Mouse (Mus musculus) lung, adult 10 weeks (tissue): ENCODE data around the gene Dcn. TPM values are rescaled to one million over a fixed set of nuclear protein-coding genes. Genes with fewer than 3 reads are reported as not detected.

Experiments
- polyA plus RNA-seq: library from polyadenylated mRNA; stranded (reverse); fragments of 350-450 nt; fragmentation: Illumina TruSeq; extraction: RNeasy Lipid Tissue Mini Kit (QIAGEN cat#74804); gene quantifications from one replicate; pipeline ENCODE4 v1.2.3, GENCODE M21; 2014; ENCODE audit warnings: low read depth, low replicate concordance; ENCODE audit not compliant: insufficient read depth

Gene Dcn
- polyA plus RNA-seq, result 227 TPM

DNA sequence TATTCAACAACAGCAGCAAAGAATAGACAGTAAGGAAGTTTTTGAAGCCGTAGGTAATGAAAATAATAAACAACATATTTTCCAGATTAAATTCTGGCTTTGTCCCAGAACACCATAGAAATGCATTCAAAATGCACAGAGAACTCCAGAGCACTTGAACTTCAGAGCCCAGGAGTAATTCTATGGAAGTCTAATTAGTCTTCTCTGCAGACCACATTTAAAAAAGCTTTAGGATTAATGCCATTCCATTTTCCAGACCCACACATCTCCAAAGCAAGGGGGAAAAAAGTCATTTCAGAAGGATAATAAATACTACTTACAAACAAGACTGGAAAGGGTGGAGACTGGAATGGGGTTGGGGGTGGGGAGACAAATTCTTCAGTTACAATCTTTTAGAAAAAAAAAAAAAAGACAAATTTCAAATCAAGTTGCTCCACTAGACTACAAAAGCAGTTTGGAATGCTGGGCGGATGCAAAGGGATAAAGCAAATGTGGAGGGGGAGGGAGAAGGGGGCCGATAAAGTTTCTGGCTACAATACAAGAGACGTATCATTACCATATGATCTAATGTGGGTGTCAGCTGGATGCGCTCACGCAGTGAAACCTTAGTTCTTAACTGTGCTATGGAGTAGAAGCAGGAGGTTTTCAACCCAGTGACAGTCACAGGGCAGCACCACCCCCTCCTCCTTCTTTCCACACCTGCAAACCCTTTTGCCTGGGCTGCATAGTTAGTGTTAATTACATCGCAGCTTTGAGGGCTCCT, at the start of gene Dcn:
TSS of gene Dcn (plus strand) at position 606 of the 763 bp plus-strand sequence.

GRCm38 (mm10) chr10:97564957-97565856, 85.8 kb downstream of the Dcn start, which contains the start of gene Lum:
TSS of gene Lum (plus strand) at chr10:97565128.

Other genes starting within 250 kb of the Dcn start
- 7.0 TPM for gene Lum, start 85.5 kb downstream of the Dcn start, polyA plus RNA-seq
- gene Kera, start 127.3 kb downstream of the Dcn start, polyA plus RNA-seq, result not detected
- gene Epyc, start 164.5 kb downstream of the Dcn start, polyA plus RNA-seq, result not detected
- not detected for gene Ccer1, start 213.4 kb downstream of the Dcn start, polyA plus RNA-seq
- gene C030005K15Rik, start 247.1 kb downstream of the Dcn start, polyA plus RNA-seq, result not detected